Mouse (Mus musculus) heart, postnatal 4 days (tissue): Measurements from ENCODE around the gene Klf14. TPM values are rescaled to one million over a fixed set of nuclear protein-coding genes. Genes with fewer than 3 reads are reported as not detected.
A peak's percentile ranks its signal among the peaks of the same experiment; 100 is the strongest.

Source experiments
- DNase-seq: peaks from one replicate; pipeline ENCODE4 v3.0.0; 2021
- total RNA-seq, 2 experiments: library from RNA; stranded (reverse); gene quantifications; 2 replicates each; pipeline ENCODE4 v1.2.3; 2021

Gene Klf14
- total RNA-seq, result 1 to 10 TPM; 2.1 to 2.2 TPM

GRCm38 (mm10) chr6:30958736-30959540 lies at the start of gene Klf14:
Klf14 (minus strand) TSS chr6:30959078.
- peak; percentile 78 for DNase-seq

- peak; percentile 21 for DNase-seq
Measured at GRCm38 (mm10) chr6:31006111-31006600, 47.3 kb upstream of the Klf14 start.

- no peak for DNase-seq
Measured at GRCm38 (mm10) chr6:30986393-30986792, 27.5 kb upstream of the Klf14 start.

- no peak for DNase-seq
Measured at GRCm38 (mm10) chr6:30983021-30983420, 24.1 kb upstream of the Klf14 start.

- DNase-seq, result no peak
Measured at GRCm38 (mm10) chr6:30982372-30982980, 23.6 kb upstream of the Klf14 start.

GRCm38 (mm10) chr6:30981351-30981750 lies 22.5 kb upstream of the Klf14 start:
- no peak for DNase-seq

- no peak for DNase-seq
Measured at GRCm38 (mm10) chr6:30978615-30979014, 19.7 kb upstream of the Klf14 start.

- no peak for DNase-seq
Measured at GRCm38 (mm10) chr6:30972121-30972520, 13.2 kb upstream of the Klf14 start.

- DNase-seq, result peak; percentile 61
Measured at GRCm38 (mm10) chr6:30957784-30958735, 818 bp downstream of the Klf14 start.

- DNase-seq, result no peak
Measured at GRCm38 (mm10) chr6:30939264-30939663, 19.6 kb downstream of the Klf14 start.

- DNase-seq, result no peak
Measured at GRCm38 (mm10) chr6:30922821-30923220, 36.1 kb downstream of the Klf14 start.

- no peak for DNase-seq
Measured at GRCm38 (mm10) chr6:30921826-30922225, 37.1 kb downstream of the Klf14 start.

- peak; percentile 13 for DNase-seq
Measured at GRCm38 (mm10) chr6:30920834-30921675, 37.8 kb downstream of the Klf14 start.

GRCm38 (mm10) chr6:30915473-30915872 lies 43.4 kb downstream of the Klf14 start, which contains the start of gene Tsga13:
Tsga13 (minus strand) TSS chr6:30915573.
- no peak for DNase-seq

GRCm38 (mm10) chr6:30907970-30908369 lies 50.9 kb downstream of the Klf14 start:
- DNase-seq, result no peak

Other genes with a start within 250 kb of the Klf14 start
- gene Mest, start 235.5 kb downstream of the Klf14 start, total RNA-seq, result 100 to 1,000 TPM; 504 to 641 TPM
- 10 to 100 TPM; 50.2 to 50.7 TPM for gene Copg2, start 62.3 kb downstream of the Klf14 start, total RNA-seq
- gene Tsga13, start 43.5 kb downstream of the Klf14 start, total RNA-seq, result not detected